Mouse (Mus musculus) kidney, embryonic 14.5 days (tissue): ENCODE results near the gene Stub1. TPM values are rescaled to one million over a fixed set of nuclear protein-coding genes. Genes with fewer than 3 reads are reported as not detected.

Experiments used
- ATAC-seq: fragments of 200-750 bp; cut with Nextera tagmentation; 2 replicates; pipeline ENCODE4 v1.8.0; 2017; ENCODE audit warnings: moderate number of reproducible peaks, mild to moderate bottlenecking, moderate TSS enrichment, moderate library complexity; ENCODE audit not compliant: low FRiP score, low TSS enrichment
- H3K27ac ChIP-seq: fragments of 300-500 bp; sonication (generic); 2 replicates; pipeline ENCODE4 v1.5.1; 2014; ENCODE audit warnings: low read depth, mild to moderate bottlenecking, low read length, moderate library complexity, mixed read lengths
- H3K27me3 ChIP-seq: fragments of 300-500 bp; sonication (generic); 2 replicates; pipeline ENCODE4 v1.6.1; 2014; ENCODE audit warnings: mild to moderate bottlenecking, low read length; ENCODE audit not compliant: control insufficient read depth, insufficient read depth
- H3K36me3 ChIP-seq: fragments of 300-500 bp; sonication (generic); 2 replicates; pipeline ENCODE4 v1.6.1; 2014; ENCODE audit warnings: low read length, mixed read lengths; ENCODE audit not compliant: control insufficient read depth, insufficient read depth
- H3K4me1 ChIP-seq: fragments of 300-500 bp; sonication (generic); 2 replicates; pipeline ENCODE4 v1.6.1; 2014; ENCODE audit warnings: low read length, mixed read lengths; ENCODE audit not compliant: control insufficient read depth, insufficient read depth
- H3K4me2 ChIP-seq: fragments of 300-500 bp; sonication (generic); replicated peaks from 2 replicates; pipeline ENCODE4 v1.6.1; 2014; ENCODE audit warnings: low read depth, mild to moderate bottlenecking, low read length
- H3K4me3 ChIP-seq: fragments of 300-500 bp; sonication (generic); 2 replicates; pipeline ENCODE4 v1.5.1; 2014; ENCODE audit warnings: mild to moderate bottlenecking, low read length
- H3K9ac ChIP-seq: fragments of 300-500 bp; sonication (generic); 2 replicates; pipeline ENCODE4 v1.6.1; 2014; ENCODE audit warnings: low read depth, mild to moderate bottlenecking, low read length, moderate library complexity
- H3K9me3 ChIP-seq: fragments of 300-500 bp; sonication (generic); 2 replicates; pipeline ENCODE4 v1.6.1; 2016; ENCODE audit warnings: low read length; ENCODE audit not compliant: control insufficient read depth
- WGBS: fragments of 180-500 bp; shearing (Covaris S2); extraction: QIAGEN DNeasy Blood & Tissue Kit; methylation state at CpG from one replicate; pipeline ENCODE4 v1.1.7; 2014; 5-methylcytosine and 5-hydroxymethylcytosine counted together
- polyA plus RNA-seq: library from polyadenylated mRNA; unstranded; fragments of >200 nt; fragmentation: Nextera tagmentation; extraction: Ambion mirVana; gene quantifications from 2 replicates; pipeline ENCODE4 v1.2.1, GENCODE M21; 2014

Stub1 gene
- polyA plus RNA-seq, 1 experiment from 2014 or later = 350 TPM

DNA sequence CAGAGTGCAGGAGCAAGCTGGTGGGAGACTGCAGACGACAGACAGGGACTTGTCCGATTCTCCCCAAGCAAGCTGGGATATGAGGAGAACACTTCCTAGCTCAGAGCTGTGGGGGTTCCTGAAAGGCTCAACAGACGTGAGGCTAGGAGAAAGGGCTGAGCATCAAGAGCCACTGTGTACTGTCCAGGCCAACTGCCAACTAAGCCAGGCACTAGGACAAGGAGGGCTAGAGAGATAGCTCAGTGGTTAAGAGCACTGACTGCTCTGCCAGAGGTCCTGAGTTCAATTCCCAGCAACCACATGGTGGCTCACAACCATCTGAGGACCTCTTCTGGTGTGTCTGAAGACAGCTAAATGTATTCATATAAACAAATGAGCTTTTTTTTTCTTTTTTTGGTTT, 9.3 kb upstream of the Stub1 start:
- Histone ChIP-seq H3K4me3 (no peak overlapping the region), H3K36me3 (peaks cover 53% of the 10 kb centered on the region), H3K9me3 (no peaks in the 10 kb centered on the region), H3K27me3 (no peaks in the 10 kb centered on the region), H3K9ac (no peak overlapping the region), H3K4me2 (no peak overlapping the region), H3K27ac (no peak overlapping the region), H3K4me1 (peaks cover 14% of the 10 kb centered on the region)
- 88% methylated on average over 3 of the region's 3 CpGs for WGBS
- no peak for ATAC-seq

DNA sequence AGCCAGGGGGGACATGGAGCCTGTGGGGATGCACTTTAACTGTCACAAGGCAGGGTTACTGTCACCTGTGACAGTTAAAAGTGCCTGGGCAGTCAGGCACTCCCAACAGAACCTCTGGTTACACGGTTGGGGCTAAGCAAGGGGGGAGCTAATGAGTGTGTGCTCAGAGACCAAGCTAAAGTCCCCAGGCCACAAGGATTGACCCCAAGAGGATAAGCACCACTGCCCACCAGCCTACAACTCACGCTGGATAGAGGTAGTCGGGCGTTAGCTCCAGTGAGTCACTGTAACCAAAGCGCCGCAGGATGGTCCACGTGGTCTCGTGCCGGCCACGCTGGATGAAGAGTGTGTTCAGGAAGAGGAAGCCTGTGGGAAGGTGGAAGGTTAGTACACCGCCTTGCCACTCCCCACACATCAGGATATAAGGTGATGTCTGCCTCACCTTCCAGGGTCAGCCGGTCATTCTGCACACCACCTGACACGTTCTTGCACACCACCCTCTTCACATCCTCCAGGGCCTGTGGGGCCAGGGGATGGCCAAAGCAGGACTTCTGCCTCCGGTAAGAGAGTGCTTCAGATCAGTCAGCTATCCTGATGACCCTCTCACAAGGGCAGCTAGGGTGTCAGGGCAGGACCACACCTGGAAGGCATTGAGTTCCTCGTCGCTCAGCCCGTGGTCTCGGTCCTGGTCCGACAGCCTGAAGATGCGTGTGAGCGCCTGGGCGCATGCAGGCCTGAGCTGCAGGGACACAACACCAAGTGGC, 8.1 kb upstream of the Stub1 start, which contains the start of gene Gm20683:
TSS of gene Gm20683 (minus strand) at position 647 of the 764 bp plus-strand sequence.
- Histone ChIP-seq H3K36me3 (peaks cover 47% of the 10 kb centered on the region), H3K4me1 (peaks cover 25% of the 10 kb centered on the region), H3K9me3 (no peaks in the 10 kb centered on the region), H3K4me2 (no peak within 1 kb of the TSS), H3K27me3 (no peaks in the 10 kb centered on the region), H3K9ac (no peak within 1 kb of the TSS), H3K4me3 (no peak within 1 kb of the TSS), H3K27ac (no peak within 1 kb of the TSS)
- ATAC-seq = no peak
- 91% methylated on average over 22 of the region's 22 CpGs for WGBS

- no peak for ATAC-seq
- WGBS = 93% methylated on average over 6 of the region's 6 CpGs
- no peak overlapping the region for H3K27ac ChIP-seq
- H3K27me3 ChIP-seq = no peaks in the 10 kb centered on the region
- no peak overlapping the region for H3K4me3 ChIP-seq
- H3K36me3 ChIP-seq = peaks cover 48% of the 10 kb centered on the region
- H3K9ac ChIP-seq = no peak overlapping the region
- no peaks in the 10 kb centered on the region for H3K9me3 ChIP-seq
- peaks cover 30% of the 10 kb centered on the region for H3K4me1 ChIP-seq
- H3K4me2 ChIP-seq = no peak overlapping the region
Observed at GRCm38 (mm10) chr17:25840519-25840918, 7.3 kb upstream of the Stub1 start.

DNA sequence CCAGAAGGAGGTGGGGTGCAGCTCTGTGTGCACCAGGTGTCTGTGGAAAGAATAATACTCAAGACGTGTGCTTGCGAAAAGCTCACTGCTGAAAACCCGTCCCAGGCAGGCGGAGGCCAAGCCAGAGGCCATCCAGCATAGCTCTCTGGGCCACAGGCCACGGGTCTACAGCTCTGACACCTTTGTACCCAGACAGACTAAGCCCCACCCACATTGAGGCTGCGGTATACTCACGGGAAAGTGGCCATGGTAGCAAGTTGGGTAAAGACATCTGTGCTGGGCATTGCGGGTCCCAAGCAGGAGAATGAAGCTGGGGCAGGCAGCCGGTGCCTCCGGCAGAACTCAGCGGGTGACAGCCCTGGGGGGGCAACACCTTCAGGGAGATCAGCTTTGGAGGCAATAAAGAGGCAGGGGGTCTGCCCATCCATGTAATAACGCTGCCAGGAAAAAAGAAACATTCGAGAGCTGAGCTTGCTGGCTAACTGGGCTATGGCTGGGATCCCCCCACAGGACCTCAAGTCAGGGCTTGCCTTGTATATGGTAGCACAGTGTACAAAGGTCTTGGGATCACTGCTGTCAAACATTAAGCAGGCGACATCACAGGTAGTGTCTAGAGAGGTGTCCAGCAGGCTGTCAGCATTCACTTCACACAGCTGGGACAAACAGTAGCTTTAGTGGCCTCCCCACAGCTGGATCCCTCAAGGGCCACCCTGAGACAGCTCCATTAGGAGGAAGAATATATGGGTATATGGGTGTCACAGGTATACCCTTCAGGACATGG, 6.4 kb upstream of the Stub1 start:
- H3K4me3 ChIP-seq = no peak overlapping the region
- H3K27me3 ChIP-seq = no peaks in the 10 kb centered on the region
- peaks cover 38% of the 10 kb centered on the region for H3K4me1 ChIP-seq
- H3K36me3 ChIP-seq = peaks cover 54% of the 10 kb centered on the region
- ATAC-seq = no peak
- no peak overlapping the region for H3K4me2 ChIP-seq
- no peak overlapping the region for H3K27ac ChIP-seq
- H3K9me3 ChIP-seq = no peaks in the 10 kb centered on the region
- peak overlapping the region; percentile 34; the same call in 1 of the 2 replicates for H3K9ac ChIP-seq
- 82% methylated on average over 14 of the region's 14 CpGs for WGBS

DNA sequence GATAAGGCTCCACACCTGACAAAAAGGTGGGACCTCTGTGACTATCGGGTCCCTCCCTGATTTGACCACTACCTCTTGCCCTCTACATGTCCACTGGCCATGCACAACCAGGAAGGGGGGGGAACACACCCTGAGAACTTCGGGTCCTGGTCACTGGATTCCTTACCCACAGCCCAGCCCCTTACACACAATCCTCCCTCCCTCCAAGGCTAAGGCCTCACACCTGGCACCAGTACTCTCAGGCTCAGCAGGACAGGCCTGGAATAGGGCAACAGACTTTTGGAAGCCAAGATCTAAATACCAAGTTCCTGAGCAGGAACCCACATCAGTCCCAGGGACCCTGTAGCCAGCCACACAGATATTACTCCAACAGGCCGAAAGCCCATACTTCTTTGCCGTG, 5.7 kb upstream of the Stub1 start:
- Histone ChIP-seq H3K9me3 (no peaks in the 10 kb centered on the region), H3K4me3 (no peak overlapping the region), H3K36me3 (peaks cover 54% of the 10 kb centered on the region), H3K27me3 (no peaks in the 10 kb centered on the region), H3K4me2 (no peak overlapping the region), H3K9ac (no peak overlapping the region), H3K27ac (no peak overlapping the region), H3K4me1 (peaks cover 45% of the 10 kb centered on the region)
- WGBS = 86% methylated on average over 4 of the region's 4 CpGs
- ATAC-seq = no peak

DNA sequence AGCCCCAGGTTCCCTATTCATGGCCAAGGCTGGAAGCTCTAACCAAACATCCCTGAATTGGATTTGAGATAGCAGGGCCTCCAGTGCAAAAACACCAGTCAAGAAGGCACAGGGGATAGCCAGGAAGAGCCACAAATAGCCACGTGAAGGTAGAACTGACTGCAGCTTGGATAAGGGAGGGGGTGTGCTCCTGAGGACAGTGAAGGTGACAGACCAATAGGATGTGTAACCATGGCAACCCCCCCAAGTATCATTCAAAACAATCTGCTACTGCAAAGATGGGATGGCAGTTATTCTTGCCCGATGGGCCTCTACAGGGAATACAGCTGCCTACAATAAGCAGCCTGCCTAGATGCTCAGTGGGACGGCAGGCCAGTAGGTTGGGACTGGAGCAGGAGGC, 4.3 kb upstream of the Stub1 start:
- no peak overlapping the region; the same call in 1 of the 2 replicates for H3K4me3 ChIP-seq

GRCm38 (mm10) chr17:25837076-25837410, 3.8 kb upstream of the Stub1 start, which contains the start of gene Rhbdl1:
Gene Rhbdl1 (minus strand): TSS chr17:25837295.
- peaks cover 49% of the 10 kb centered on the region for H3K36me3 ChIP-seq
- H3K9me3 ChIP-seq = no peaks in the 10 kb centered on the region
- peak within 1 kb of the TSS; percentile 31 for H3K27ac ChIP-seq
- WGBS = 4% methylated on average over 29 of the region's 29 CpGs
- peak within 1 kb of the TSS; percentile 35 for H3K4me3 ChIP-seq
- H3K4me2 ChIP-seq = peak within 1 kb of the TSS; percentile 78
- H3K27me3 ChIP-seq = no peaks in the 10 kb centered on the region
- H3K9ac ChIP-seq = peak within 1 kb of the TSS; percentile 56
- H3K4me1 ChIP-seq = peaks cover 39% of the 10 kb centered on the region
- no peak for ATAC-seq

More for the DNA sequence above, 4.3 kb upstream of the Stub1 start:
- H3K4me1 ChIP-seq = peaks cover 39% of the 10 kb centered on the region
- H3K9ac ChIP-seq = 0 out of 2 replicates have a peak overlapping the region, but pooled peaks have one; percentile 56
- H3K4me2 ChIP-seq = peak overlapping the region; percentile 78
- H3K36me3 ChIP-seq = peaks cover 54% of the 10 kb centered on the region
- no peaks in the 10 kb centered on the region for H3K9me3 ChIP-seq
- 60% methylated on average over 3 of the region's 3 CpGs for WGBS
- ATAC-seq = no peak
- peak overlapping the region; percentile 12; the same call in 1 of the 2 replicates for H3K27ac ChIP-seq
- H3K27me3 ChIP-seq = no peaks in the 10 kb centered on the region

DNA sequence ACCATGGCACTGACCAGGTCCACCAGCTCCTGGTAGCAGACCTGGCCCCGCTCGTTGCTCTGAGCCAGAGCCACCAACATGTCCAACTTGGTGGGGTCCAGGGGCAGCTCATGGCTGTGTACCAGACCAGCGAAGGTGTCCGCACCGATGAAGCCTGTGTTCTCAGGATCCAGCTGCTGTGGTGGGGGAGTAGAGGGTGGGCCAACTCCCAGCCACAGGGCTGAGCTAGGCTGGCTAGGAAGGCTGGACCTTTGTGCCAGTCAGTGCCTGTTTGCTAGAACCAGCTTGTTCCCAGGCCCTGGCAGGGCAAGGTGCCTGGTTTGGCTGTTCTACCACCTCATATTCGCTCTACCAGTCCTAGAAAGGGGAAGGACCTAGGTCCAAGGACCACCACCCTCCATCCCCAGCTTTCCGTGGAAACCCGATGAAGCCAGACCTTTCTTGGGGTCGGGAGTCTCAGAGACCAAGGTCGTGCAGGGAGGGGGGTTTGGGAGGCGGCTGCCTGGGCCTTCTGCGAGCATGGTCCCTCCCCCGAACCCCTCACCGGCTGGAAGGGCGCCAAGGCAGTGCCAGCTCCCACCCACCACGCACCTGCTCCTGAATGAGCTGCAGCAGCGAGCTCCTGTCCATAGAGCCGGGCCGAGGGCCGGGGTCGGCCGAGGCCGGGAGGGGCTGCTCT, 3.3 kb upstream of the Stub1 start:
- Histone ChIP-seq H3K27me3 (no peaks in the 10 kb centered on the region), H3K4me3 (peak overlapping the region; percentile 35), H3K4me2 (peak overlapping the region; percentile 78), H3K9me3 (no peaks in the 10 kb centered on the region), H3K36me3 (peaks cover 46% of the 10 kb centered on the region), H3K27ac (peak overlapping the region; percentile 31), H3K9ac (peak overlapping the region; percentile 56), H3K4me1 (peaks cover 44% of the 10 kb centered on the region)
- ATAC-seq = no peak
- 22% methylated on average over 23 of the region's 23 CpGs for WGBS
